ENCODE assay signal across 13 mouse cellular contexts in the genomic region with DNA sequence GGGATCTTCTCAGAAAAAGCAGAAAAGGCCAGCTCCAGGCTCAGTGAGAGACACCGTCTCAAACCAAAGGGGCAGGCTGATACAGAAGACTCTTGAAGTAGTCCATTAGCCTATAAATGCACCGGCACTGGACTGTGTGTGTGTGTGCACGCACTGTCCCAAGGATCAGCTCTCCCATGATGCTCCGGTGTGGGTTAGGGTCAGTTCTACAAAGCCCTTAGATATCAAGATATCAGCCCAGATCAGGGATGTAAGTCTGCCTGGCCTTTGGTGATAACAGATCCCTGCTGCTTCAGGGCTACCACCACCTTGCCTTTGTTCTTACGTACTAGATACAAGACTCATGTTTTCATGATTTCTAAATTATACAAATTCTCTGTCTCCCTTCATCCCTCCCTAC.
"Had no signal": no experiment of that assay in that cellular context is flagged by ENCODE, and none has a peak within 500 bp of the region (broad histone marks: within the 10 kb centered on the region; RNA-seq: fewer than 3 reads in every experiment).

No protein-coding gene starts in this region.

- H3K27me3 ChIP-seq: kidney, embryonic 15.5 days; limb, embryonic 12.5 days; lung, embryonic 15.5 days had no signal

- H3K4me2 ChIP-seq: kidney, embryonic 15.5 days; limb, embryonic 12.5 days; lung, embryonic 15.5 days had no signal

- ATAC-seq: intestine, embryonic 16.5 days had no signal

- DNase-seq: kidney, adult 2 months; kidney, postnatal 25 days; layer of hippocampus, postnatal 36 days; lung, postnatal 14 days; right cerebral cortex, postnatal 4 days; spleen, adult 18-20 months; thymus, adult 18-20 months; thymus, postnatal 14 days had no signal

- H3K4me3 ChIP-seq: kidney, embryonic 15.5 days; limb, embryonic 12.5 days; lung, embryonic 15.5 days had no signal

- H3K9ac ChIP-seq: kidney, embryonic 15.5 days; limb, embryonic 12.5 days; lung, embryonic 15.5 days had no signal

- H3K9me3 ChIP-seq: kidney, embryonic 15.5 days; limb, embryonic 12.5 days; lung, embryonic 15.5 days had no signal

- H3K27ac ChIP-seq: kidney, embryonic 15.5 days; limb, embryonic 12.5 days; lung, embryonic 15.5 days; macrophage had no signal

- H3K36me3 ChIP-seq: kidney, embryonic 15.5 days; limb, embryonic 12.5 days had no signal
